Mouse (Mus musculus) bone marrow, adult 2 months (tissue): ENCODE measurements around the gene Gramd1b.

Experiments used
- CTCF ChIP-seq: fragments of 200-500 bp; IDR thresholded peaks from 2 replicates; pipeline ENCODE4 v1.5.1; 2011; ENCODE audit warnings: low read length, control low read depth; ENCODE audit not compliant: control insufficient read depth, insufficient read depth
- POLR2A ChIP-seq: fragments of 200-500 bp; IDR thresholded peaks from 2 replicates; pipeline ENCODE4 v1.6.1; 2011; ENCODE audit warnings: low read depth, mild to moderate bottlenecking, control low read depth, low read length, borderline replicate concordance; ENCODE audit not compliant: control insufficient read depth

DNA sequence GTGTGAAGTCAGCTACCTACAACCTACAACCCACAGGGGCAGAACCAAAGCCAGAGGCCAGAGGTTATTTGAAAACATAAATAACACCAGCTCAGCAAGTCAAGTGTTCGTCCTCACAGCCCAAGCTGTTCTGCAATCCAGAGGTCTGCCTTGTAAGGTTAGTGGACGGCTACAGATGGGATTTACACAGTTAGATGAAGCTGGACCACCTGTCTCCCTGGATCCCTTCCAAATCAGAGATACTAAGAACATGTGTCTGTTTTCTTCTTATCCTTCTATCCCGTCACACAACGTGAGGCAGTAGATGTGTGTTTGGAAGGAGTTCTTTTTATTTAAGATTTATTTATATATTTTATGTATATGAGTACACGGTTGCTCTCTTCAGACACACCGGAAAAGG lies 21.7 kb downstream of the Gramd1b start:
- no peak for TF ChIP-seq CTCF
- TF ChIP-seq POLR2A, result no peak
